ENCODE assay signal across 8 mouse cellular contexts in genomic region chr8:10960277-10960819, GRCm38 (mm10). TPM values are rescaled to one million over a fixed set of nuclear protein-coding genes. Genes with fewer than 3 reads are reported as not detected.
DNase-seq lines count a peak whose midpoint lies in the region; ATAC-seq and TF ChIP-seq lines count a peak whose summit lies in the region.

No protein-coding gene starts in this region.

- peak overlapping the region; percentile 12; the same call in 1 of the 2 replicates for H3K4me3 ChIP-seq in heart, embryonic 13.5 days
- H3K4me3 ChIP-seq in ES-E14 (ENCODE audit: insufficient read depth in 1 of 2, low read depth in 1 of 2, low read length in 2 of 2, poor library complexity in 1 of 2, severe bottlenecking in 1 of 2) = peak overlapping the region in 1 of 2 experiments; percentile 8; a peak in 2 of 4 replicates
- 0 out of 2 replicates have a peak overlapping the region, but pooled peaks have one; percentile 8 for H3K4me3 ChIP-seq in forebrain, embryonic 11.5 days (ENCODE audit: low read depth, low read length)
- no peak overlapping the region for H3K4me3 ChIP-seq in limb, embryonic 13.5 days

- in situ Hi-C loops in ES-E14 (cut with MboI; ENCODE audit: low sequenced_read_pairs in 2 of 2, unreplicated experiment in 2 of 2) = no loop called here

- peak overlapping the region; percentile 63 for H3K9ac ChIP-seq in heart, embryonic 13.5 days
- H3K9ac ChIP-seq in ES-E14 (ENCODE audit: insufficient read depth, low read depth, low read length, poor library complexity, severe bottlenecking) = peak overlapping the region; percentile 9; the same call in 1 of the 2 replicates
- H3K9ac ChIP-seq in forebrain, embryonic 11.5 days (ENCODE audit: low read length) = peak overlapping the region; percentile 51
- peak overlapping the region; percentile 31; the same call in 1 of the 2 replicates for H3K9ac ChIP-seq in limb, embryonic 13.5 days

- no peaks in the 10 kb centered on the region for H3K36me3 ChIP-seq in heart, embryonic 13.5 days
- no peaks in the 10 kb centered on the region for H3K36me3 ChIP-seq in ES-E14 (ENCODE audit: control insufficient read depth, insufficient read depth, low read length, poor library complexity, severe bottlenecking)
- no peaks in the 10 kb centered on the region for H3K36me3 ChIP-seq in forebrain, embryonic 11.5 days (ENCODE audit: control insufficient read depth, insufficient read depth, low read length)
- H3K36me3 ChIP-seq in limb, embryonic 13.5 days = no peaks in the 10 kb centered on the region

- ATAC-seq in heart, embryonic 13.5 days (ENCODE audit: extremely low read depth, insufficient number of reproducible peaks, low FRiP score, low TSS enrichment) = no peak
- ATAC-seq in forebrain, embryonic 11.5 days (replicated peaks; ENCODE audit: low FRiP score) = peak; percentile 79
- no peak for ATAC-seq in limb, embryonic 13.5 days (ENCODE audit: low FRiP score, low read depth)
- ATAC-seq in megakaryocyte-erythroid progenitor cell, adult 5-6 weeks (replicated peaks; ENCODE audit: low FRiP score, low TSS enrichment, poor library complexity, severe bottlenecking) = no peak
- no peak for ATAC-seq in granulocyte monocyte progenitor cell, adult 5-6 weeks (replicated peaks; ENCODE audit: poor library complexity, severe bottlenecking)

- H3K4me2 ChIP-seq in heart, embryonic 13.5 days = peak overlapping the region; percentile 61
- H3K4me2 ChIP-seq in forebrain, embryonic 11.5 days (ENCODE audit: low read depth, low read length, severe bottlenecking) = peak overlapping the region; percentile 44
- peak overlapping the region; percentile 34 for H3K4me2 ChIP-seq in limb, embryonic 13.5 days (replicated peaks)

- H3K9me3 ChIP-seq in heart, embryonic 13.5 days = no peaks in the 10 kb centered on the region
- H3K9me3 ChIP-seq in ES-E14 (ENCODE audit: control insufficient read depth, insufficient read depth, low read depth, low read length) = no peaks in the 10 kb centered on the region
- no peaks in the 10 kb centered on the region for H3K9me3 ChIP-seq in forebrain, embryonic 11.5 days (ENCODE audit: control insufficient read depth, low read length)
- H3K9me3 ChIP-seq in limb, embryonic 13.5 days = no peaks in the 10 kb centered on the region

- H3K4me1 ChIP-seq in heart, embryonic 13.5 days = peaks cover 82% of the 10 kb centered on the region
- H3K4me1 ChIP-seq in ES-E14 (ENCODE audit: control insufficient read depth in 2 of 2, insufficient read depth in 2 of 2, low read length in 2 of 2, poor library complexity in 1 of 2) = peaks cover 0 to 9% of the 10 kb centered on the region in 2 experiments; a peak in 1 of 4 replicates
- H3K4me1 ChIP-seq in forebrain, embryonic 11.5 days (replicated peaks; ENCODE audit: control insufficient read depth, insufficient read depth, low read length) = peaks cover 44% of the 10 kb centered on the region
- peaks cover 68% of the 10 kb centered on the region for H3K4me1 ChIP-seq in limb, embryonic 13.5 days

- peaks cover 16% of the 10 kb centered on the region for H3K27me3 ChIP-seq in heart, embryonic 13.5 days (replicated peaks)
- no peaks in the 10 kb centered on the region for H3K27me3 ChIP-seq in forebrain, embryonic 11.5 days (ENCODE audit: control insufficient read depth, insufficient read depth, low read length)
- H3K27me3 ChIP-seq in limb, embryonic 13.5 days = no peaks in the 10 kb centered on the region

- H3K27ac ChIP-seq in heart, embryonic 13.5 days (replicated peaks) = peak overlapping the region; percentile 79
- H3K27ac ChIP-seq in ES-E14 (ENCODE audit: insufficient read depth, low read depth, low read length, poor library complexity, severe bottlenecking) = no peak overlapping the region
- H3K27ac ChIP-seq in forebrain, embryonic 11.5 days (ENCODE audit: low read depth, low read length) = peak overlapping the region; percentile 55; the same call in 1 of the 2 replicates
- H3K27ac ChIP-seq in limb, embryonic 13.5 days = peak overlapping the region; percentile 90; the same call in 1 of the 2 replicates

- WGBS in heart, embryonic 13.5 days = 14% methylated on average over 15 of the region's 15 CpGs
- 4% methylated on average over 15 of the region's 15 CpGs for WGBS in forebrain, embryonic 11.5 days
- WGBS in limb, embryonic 13.5 days = 22% methylated on average over 15 of the region's 15 CpGs

- DNase-seq in heart, adult 11 months = no peak
- no peak for DNase-seq in ES-E14 (ENCODE audit: low read depth, low spot score)
- peak; percentile 67 for DNase-seq in forebrain, embryonic 11.5 days (ENCODE audit: low spot score)
- no peak for DNase-seq in frontal cortex, postnatal 25 days (ENCODE audit: low spot score in 2 of 2)

TF ChIP-seq in ES-E14, 5 proteins besides CTCF, POLR2A, EP300 and RAD21:
- TF ChIP-seq CHD2 (IDR thresholded peaks at IDR 0.05; ENCODE audit: low read depth, low read length) (no peak), MAFK (IDR thresholded peaks at IDR 0.05; ENCODE audit: insufficient read depth, low read depth, low read length) (no peak), ZC3H11A (IDR thresholded peaks at IDR 0.05; ENCODE audit: borderline replicate concordance, low read depth, low read length) (no peak), ZNF384 (IDR thresholded peaks at IDR 0.05; ENCODE audit: low read depth, low read length) (no peak), HCFC1 (IDR thresholded peaks at IDR 0.05; ENCODE audit: borderline replicate concordance, insufficient read depth, low read length) (no peak)

RNA-seq across cellular contexts. Expression of gene Irs2, which starts 47.9 kb away (rescaled TPM):
- 3.0 and 3.2 TPM in 2 replicates for polyA plus RNA-seq in heart, embryonic 13.5 days (2015; fragmentation: Nextera tagmentation; extraction: Ambion mirVana)
- 11.6 and 13.9 TPM in 2 replicates for total RNA-seq in ES-E14 (2012; rRNA removed)
- polyA plus RNA-seq in forebrain, embryonic 11.5 days (2014; fragmentation: Nextera tagmentation; extraction: Ambion mirVana) = 6.6 and 7.7 TPM in 2 replicates
- polyA plus RNA-seq in limb, embryonic 13.5 days (2015; fragmentation: Nextera tagmentation; extraction: Ambion mirVana) = 7.9 and 8.6 TPM in 2 replicates
- 11.8 and 12.7 TPM in 2 replicates for total RNA-seq in megakaryocyte-erythroid progenitor cell, adult 5-6 weeks (2014; fragmentation: Nextera tagmentation)
- total RNA-seq in megakaryocyte-erythroid progenitor cell, adult 5-6 weeks (2017) = 4.3 and 6.5 TPM in 2 replicates
- 3.5 and 5.3 TPM in 2 replicates for total RNA-seq in granulocyte monocyte progenitor cell, adult 5-6 weeks (2014; fragmentation: Nextera tagmentation)
- total RNA-seq in granulocyte monocyte progenitor cell, adult 5-6 weeks (2017) = 2.3 and 2.7 TPM in 2 replicates

Comparison
In these comparisons a context has a peak if more than half of its experiments do, and no peak if none do; other contexts are left out.
1. H3K9ac ChIP-seq: peak in every context shown above with its lines; median percentile 63 in heart, embryonic 13.5 days; 51 in forebrain, embryonic 11.5 days; 31 in limb, embryonic 13.5 days; 9 in ES-E14.